Mouse (Mus musculus): Measurements from ENCODE around the gene Polr2b.

DNA sequence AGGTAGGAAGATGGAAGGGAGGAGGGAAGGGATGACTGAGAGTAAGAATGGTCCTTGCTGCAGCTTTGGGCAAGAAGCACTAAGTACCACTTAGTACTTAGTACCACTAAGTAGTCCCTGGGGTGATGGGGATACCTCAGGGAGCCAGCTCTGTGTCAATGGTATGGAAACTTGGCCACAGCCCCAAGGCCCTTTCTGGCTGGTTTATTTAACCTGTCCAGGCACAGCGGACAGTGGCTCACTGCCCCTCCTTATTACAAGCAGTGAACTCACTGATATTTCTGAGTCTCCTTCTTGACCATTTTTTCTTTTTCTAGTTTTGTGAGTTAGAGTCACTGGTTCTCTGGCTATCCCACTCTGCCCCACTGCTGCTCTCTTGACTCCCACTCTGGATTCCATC lies 57.2 kb downstream of the Polr2b start:
- TF ChIP-seq POLR2A (IDR thresholded peaks at IDR 0.05; ENCODE audit: borderline replicate concordance, extremely low read depth, insufficient read depth, insufficient read length, poor library complexity, severe bottlenecking) (no peak), CTCF (IDR thresholded peaks at IDR 0.05; ENCODE audit: borderline replicate concordance, extremely low read depth, insufficient read depth, insufficient read length) (no peak)

Data from brain, embryonic 14.5 days (tissue).